Comparison of ENCODE assay signal across 8 mouse cellular contexts in genomic region chr5:147860449-147861261, GRCm38 (mm10). TPM values are rescaled to one million over a fixed set of nuclear protein-coding genes. Genes with fewer than 3 reads are reported as not detected.
DNase-seq lines count a peak whose midpoint lies in the region; ATAC-seq lines count a peak whose summit lies in the region.

TSS of gene Pomp (plus strand) at chr5:147860461.

- peak; percentile 91 for DNase-seq in CD4-positive helper T cell, adult 2 months (ENCODE audit: low read depth, low spot score)
- peak; percentile 69 for DNase-seq in brain, embryonic 18.5 days (ENCODE audit: low read depth, low spot score)
- peak; percentile 95 for DNase-seq in kidney, postnatal 10 days
- peak; percentile 83 to 87 for DNase-seq in natural killer cell, adult 2 months (ENCODE audit: low spot score in 2 of 2)

- WGBS in heart, embryonic 13.5 days = under 1% methylated on average over 68 of the region's 68 CpGs
- WGBS in liver, embryonic 12.5 days (ENCODE audit: insufficient replicate concordance) = under 1% methylated on average over 68 of the region's 68 CpGs
- under 1% methylated on average over 67 of the region's 68 CpGs for WGBS in stomach, embryonic 15.5 days

- peak within 1 kb of the TSS; percentile 99 for H3K4me3 ChIP-seq in heart, embryonic 13.5 days
- H3K4me3 ChIP-seq in liver, embryonic 12.5 days = peak within 1 kb of the TSS; percentile 99
- H3K4me3 ChIP-seq in stomach, embryonic 15.5 days (replicated peaks) = peak within 1 kb of the TSS; percentile 91

- H3K36me3 ChIP-seq in heart, embryonic 13.5 days = peaks cover 36% of the 10 kb centered on the region
- peaks cover 36% of the 10 kb centered on the region for H3K36me3 ChIP-seq in liver, embryonic 12.5 days
- peaks cover 16% of the 10 kb centered on the region for H3K36me3 ChIP-seq in stomach, embryonic 15.5 days

- H3K4me1 ChIP-seq in heart, embryonic 13.5 days = peaks cover 22% of the 10 kb centered on the region
- H3K4me1 ChIP-seq in liver, embryonic 12.5 days = peaks cover 25% of the 10 kb centered on the region
- peaks cover 12% of the 10 kb centered on the region for H3K4me1 ChIP-seq in stomach, embryonic 15.5 days

- ATAC-seq in erythroid progenitor cell, adult 5-6 weeks (replicated peaks; ENCODE audit: low FRiP score, poor library complexity, severe bottlenecking) = peak; percentile 78
- ATAC-seq in heart, embryonic 13.5 days (ENCODE audit: extremely low read depth, insufficient number of reproducible peaks, low FRiP score, low TSS enrichment) = peak; percentile 79
- peak; percentile 87 for ATAC-seq in liver, embryonic 12.5 days
- peak; percentile 90 for ATAC-seq in stomach, embryonic 15.5 days (ENCODE audit: insufficient read depth, low FRiP score, low read depth)

- peak within 1 kb of the TSS; percentile 97 for H3K4me2 ChIP-seq in heart, embryonic 13.5 days
- H3K4me2 ChIP-seq in liver, embryonic 12.5 days = peak within 1 kb of the TSS; percentile 88
- peak within 1 kb of the TSS; percentile 77 for H3K4me2 ChIP-seq in stomach, embryonic 15.5 days

- H3K9me3 ChIP-seq in heart, embryonic 13.5 days = no peaks in the 10 kb centered on the region; the same call in 1 of the 2 replicates
- H3K9me3 ChIP-seq in liver, embryonic 12.5 days (replicated peaks) = no peaks in the 10 kb centered on the region
- H3K9me3 ChIP-seq in stomach, embryonic 15.5 days = no peaks in the 10 kb centered on the region

- peak within 1 kb of the TSS; percentile 86 for H3K27ac ChIP-seq in heart, embryonic 13.5 days (replicated peaks)
- H3K27ac ChIP-seq in liver, embryonic 12.5 days = peak within 1 kb of the TSS; percentile 85
- H3K27ac ChIP-seq in stomach, embryonic 15.5 days = peak within 1 kb of the TSS; percentile 89

- peak within 1 kb of the TSS; percentile 94 for H3K9ac ChIP-seq in heart, embryonic 13.5 days
- peak within 1 kb of the TSS; percentile 94 for H3K9ac ChIP-seq in liver, embryonic 12.5 days
- peak within 1 kb of the TSS; percentile 77 for H3K9ac ChIP-seq in stomach, embryonic 15.5 days

- H3K27me3 ChIP-seq in heart, embryonic 13.5 days (replicated peaks) = no peaks in the 10 kb centered on the region
- no peaks in the 10 kb centered on the region for H3K27me3 ChIP-seq in liver, embryonic 12.5 days (replicated peaks)
- no peaks in the 10 kb centered on the region for H3K27me3 ChIP-seq in stomach, embryonic 15.5 days (replicated peaks)

RNA-seq across cellular contexts. Expression of gene Pomp, which starts in this region (rescaled TPM):
- total RNA-seq in erythroid progenitor cell, adult 5-6 weeks (2015; ENCODE audit: low replicate concordance) = 31.7 and 62.5 TPM in 2 replicates
- total RNA-seq in erythroid progenitor cell, adult 5-6 weeks (2017; ENCODE audit: low replicate concordance) = 35.2 and 60.7 TPM in 2 replicates
- polyA plus RNA-seq in heart, embryonic 13.5 days (2015; fragmentation: Nextera tagmentation; extraction: Ambion mirVana) = 303 and 356 TPM in 2 replicates
- 309 and 314 TPM in 2 replicates for polyA plus RNA-seq in liver, embryonic 12.5 days (2016; fragmentation: Nextera tagmentation; extraction: Ambion mirVana)
- polyA plus RNA-seq in stomach, embryonic 15.5 days (2015; fragmentation: Nextera tagmentation; extraction: Ambion mirVana) = 384 and 481 TPM in 2 replicates

Comparison
In these comparisons a context has a peak if more than half of its experiments do, and no peak if none do; other contexts are left out.
1. Peak in every context shown above with its lines: DNase-seq, ATAC-seq, H3K4me3 ChIP-seq and H3K27ac ChIP-seq.